Mouse (Mus musculus): Measurements from ENCODE around the gene Gdpd3. TPM values are rescaled to one million over a fixed set of nuclear protein-coding genes. Genes with fewer than 3 reads are reported as not detected.

Gdpd3 gene
- polyA plus RNA-seq, 1 experiment from 2014 or later = 1.3 TPM

DNA sequence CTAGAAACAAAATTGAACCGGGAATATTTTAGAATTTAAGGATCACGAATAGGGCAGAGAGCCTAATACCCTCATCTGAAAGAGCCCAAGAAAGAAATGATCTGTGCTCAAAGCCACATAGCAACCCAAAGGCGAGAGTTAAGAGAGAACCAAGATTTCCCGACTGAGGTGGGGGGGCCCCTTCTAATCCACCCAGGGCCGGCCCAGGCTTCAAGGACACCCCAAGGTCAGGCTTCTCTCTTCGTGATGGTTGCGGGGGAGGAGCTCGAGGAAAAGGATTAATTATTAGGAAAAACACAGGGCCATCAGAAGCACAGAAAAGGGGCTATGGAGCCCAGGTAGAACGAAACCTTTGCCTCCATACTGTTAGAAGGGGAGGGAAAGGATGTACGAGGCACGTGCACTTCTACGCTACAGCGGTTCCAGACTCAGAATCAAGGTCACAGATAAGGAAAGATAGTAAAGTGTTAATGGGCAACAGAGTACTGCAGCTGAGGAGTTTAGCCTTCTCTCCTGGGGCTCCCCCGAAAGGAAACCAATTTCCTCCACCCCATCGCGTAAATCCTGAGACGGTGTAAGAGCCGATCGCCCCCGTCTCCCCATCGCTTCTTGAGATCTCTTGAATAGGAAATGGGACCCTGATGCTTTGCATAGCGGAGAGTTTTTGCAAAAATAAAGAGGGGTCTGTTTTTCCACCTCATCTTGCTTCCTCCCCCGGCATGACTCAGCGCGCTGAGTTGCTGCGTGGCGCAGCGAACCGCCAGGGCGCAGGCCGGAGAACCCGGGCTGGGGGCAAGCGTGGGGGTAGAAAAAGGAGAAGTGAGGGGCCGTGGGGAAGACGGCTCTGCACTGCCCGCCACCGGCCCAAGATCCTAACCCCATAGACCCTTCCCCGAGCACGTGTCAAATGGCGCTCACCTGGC is 32.3 kb downstream of the Gdpd3 start:
- peak overlapping the region; percentile 84 for H3K27ac ChIP-seq (replicated peaks; ENCODE audit: low read depth, low read length)
- no peaks in the 10 kb centered on the region for H3K27me3 ChIP-seq (ENCODE audit: control insufficient read depth, insufficient read depth, low read length)
- ATAC-seq (replicated peaks; ENCODE audit: insufficient number of reproducible peaks, low FRiP score, low TSS enrichment, low read depth) (no peak), DNase-seq (ENCODE audit: low spot score) (peak; percentile 18)
- under 1% methylated on average over 40 of the region's 40 CpGs for WGBS
- peak overlapping the region; percentile 87 for H3K4me3 ChIP-seq (ENCODE audit: low read depth, low read length)
- H3K4me1 ChIP-seq (ENCODE audit: control insufficient read depth, insufficient read depth, low read length) = peaks cover 3% of the 10 kb centered on the region
- H3K4me2 ChIP-seq (ENCODE audit: low read depth, low read length) = peak overlapping the region; percentile 73
- H3K9ac ChIP-seq (replicated peaks; ENCODE audit: low read length) = peak overlapping the region; percentile 88
- no peaks in the 10 kb centered on the region for H3K9me3 ChIP-seq (replicated peaks; ENCODE audit: control insufficient read depth, low read length)
- H3K36me3 ChIP-seq (replicated peaks; ENCODE audit: control insufficient read depth, insufficient read depth, low read depth, low read length) = peaks cover 9% of the 10 kb centered on the region

DNA sequence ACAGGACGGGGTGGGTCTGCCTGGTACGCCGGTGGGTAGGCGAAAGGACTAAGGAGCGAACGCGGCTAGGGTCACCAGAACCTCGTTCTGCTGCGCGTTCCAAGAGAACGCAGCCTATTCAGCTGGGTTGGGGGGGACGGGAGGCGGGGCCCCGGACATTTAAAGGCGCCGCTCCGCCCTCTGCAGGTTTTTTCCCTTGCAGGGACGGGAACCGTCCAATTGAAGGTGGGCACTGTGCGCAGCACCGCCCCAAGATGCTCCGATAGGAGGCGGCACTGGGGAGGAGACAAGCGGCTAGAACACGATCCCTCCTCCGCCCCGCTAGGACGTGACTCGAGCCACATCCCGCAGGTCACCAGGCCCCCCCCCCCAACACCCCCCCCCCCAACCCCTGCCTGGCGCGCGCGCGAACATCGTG is 32.9 kb downstream of the Gdpd3 start:
- under 1% methylated on average over 30 of the region's 36 CpGs for WGBS
- Histone ChIP-seq H3K4me3 (ENCODE audit: low read depth, low read length) (peak overlapping the region; percentile 87), H3K27me3 (ENCODE audit: control insufficient read depth, insufficient read depth, low read length) (no peaks in the 10 kb centered on the region), H3K27ac (replicated peaks; ENCODE audit: low read depth, low read length) (peak overlapping the region; percentile 84), H3K4me2 (ENCODE audit: low read depth, low read length) (peak overlapping the region; percentile 73), H3K36me3 (replicated peaks; ENCODE audit: control insufficient read depth, insufficient read depth, low read depth, low read length) (peaks cover 9% of the 10 kb centered on the region), H3K9ac (replicated peaks; ENCODE audit: low read length) (peak overlapping the region; percentile 88), H3K9me3 (replicated peaks; ENCODE audit: control insufficient read depth, low read length) (no peaks in the 10 kb centered on the region), H3K4me1 (ENCODE audit: control insufficient read depth, insufficient read depth, low read length) (peaks cover 3% of the 10 kb centered on the region)
- ATAC-seq (replicated peaks; ENCODE audit: insufficient number of reproducible peaks, low FRiP score, low TSS enrichment, low read depth) (peak; percentile 95), DNase-seq (ENCODE audit: low spot score) (peak; percentile 98)

DNA sequence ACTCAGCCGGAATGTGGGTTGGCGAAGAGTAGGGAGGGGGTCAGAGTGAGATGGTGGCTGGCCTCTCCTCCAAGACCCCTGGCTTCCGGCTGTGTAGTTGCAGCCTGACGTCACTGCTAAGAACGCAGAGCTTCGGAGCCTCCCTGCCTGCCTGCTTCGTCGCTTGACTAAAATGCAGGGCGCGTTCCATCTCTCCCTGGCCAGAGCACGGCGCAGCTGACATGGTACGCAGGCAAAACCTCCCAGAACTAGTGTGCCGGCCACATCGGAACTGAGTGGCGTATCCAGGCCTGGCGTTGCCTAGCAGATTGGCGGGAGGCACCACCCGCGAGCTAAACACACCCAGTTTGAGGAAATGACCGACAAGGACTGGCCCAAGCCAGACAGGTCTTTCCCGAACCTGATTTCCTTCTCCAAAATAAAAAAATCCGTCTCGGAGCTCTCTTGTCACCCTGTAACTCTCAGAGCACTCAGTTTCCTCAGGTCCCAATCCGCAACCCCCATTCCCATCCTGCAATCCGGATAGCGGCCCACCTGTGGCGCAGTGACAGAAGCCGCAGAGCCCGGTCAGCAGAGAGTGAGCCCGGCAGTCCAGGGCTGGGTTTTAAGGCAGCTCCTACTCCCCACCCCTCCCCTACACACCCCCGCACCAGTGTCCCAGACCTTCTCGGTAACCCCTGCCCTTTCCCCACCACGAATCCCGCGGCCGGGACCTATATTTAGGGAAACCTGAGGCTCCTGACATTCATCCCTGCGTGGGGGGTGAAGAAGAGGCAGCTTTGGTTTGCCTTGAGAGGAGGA is 33.5 kb downstream of the Gdpd3 start:
- H3K9ac ChIP-seq (replicated peaks; ENCODE audit: low read length) = peak overlapping the region; percentile 65
- peaks cover 3% of the 10 kb centered on the region for H3K4me1 ChIP-seq (ENCODE audit: control insufficient read depth, insufficient read depth, low read length)
- H3K4me3 ChIP-seq (ENCODE audit: low read depth, low read length) = peak overlapping the region; percentile 87
- DNase-seq (ENCODE audit: low spot score) (no peak), ATAC-seq (replicated peaks; ENCODE audit: insufficient number of reproducible peaks, low FRiP score, low TSS enrichment, low read depth) (peak; percentile 82)
- no peaks in the 10 kb centered on the region for H3K27me3 ChIP-seq (ENCODE audit: control insufficient read depth, insufficient read depth, low read length)
- WGBS = under 1% methylated on average over 37 of the region's 38 CpGs
- no peaks in the 10 kb centered on the region for H3K9me3 ChIP-seq (replicated peaks; ENCODE audit: control insufficient read depth, low read length)
- peak overlapping the region; percentile 90 for H3K27ac ChIP-seq (replicated peaks; ENCODE audit: low read depth, low read length)
- H3K36me3 ChIP-seq (replicated peaks; ENCODE audit: control insufficient read depth, insufficient read depth, low read depth, low read length) = peaks cover 9% of the 10 kb centered on the region
- peak overlapping the region; percentile 73 for H3K4me2 ChIP-seq (ENCODE audit: low read depth, low read length)

DNA sequence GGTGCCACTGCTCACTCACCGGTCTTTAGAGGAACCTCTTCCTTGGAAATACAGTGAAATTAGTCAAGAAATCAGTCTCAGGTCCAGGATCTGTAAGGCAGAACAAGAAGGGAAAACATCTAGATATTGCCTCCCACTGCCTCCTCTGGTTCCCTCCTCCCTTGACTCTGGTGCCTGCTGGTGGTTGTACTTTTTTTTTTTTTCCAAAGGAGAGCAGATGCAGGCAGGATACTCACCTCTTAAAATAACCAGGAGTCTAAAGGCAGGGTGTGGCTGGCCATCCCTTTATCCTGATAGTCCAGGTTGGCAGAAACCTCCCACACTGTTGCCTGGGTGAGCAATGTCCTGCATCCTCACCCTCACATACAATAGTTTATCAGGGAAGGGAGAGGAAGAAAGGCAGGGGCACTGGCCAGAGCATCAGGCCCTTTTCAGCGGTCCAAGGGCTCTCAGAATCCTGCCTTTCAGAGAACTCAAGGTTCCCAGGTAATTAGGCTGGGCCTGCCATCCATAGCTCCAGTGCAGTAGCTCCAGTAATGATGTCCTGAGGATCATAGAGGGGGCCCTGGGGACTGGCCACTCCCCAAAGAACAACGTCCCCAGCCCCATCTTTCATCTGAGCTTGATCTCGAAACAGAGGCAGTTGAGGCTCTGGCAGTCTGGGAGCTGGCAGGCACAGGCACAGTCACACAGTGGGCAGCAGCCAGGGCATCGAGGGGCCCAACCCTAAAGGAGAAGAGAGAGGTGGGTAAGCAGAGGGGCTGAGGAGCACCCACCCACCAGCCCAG is 34.3 kb downstream of the Gdpd3 start:
- Histone ChIP-seq H3K9ac (replicated peaks; ENCODE audit: low read length) (peak overlapping the region; percentile 65), H3K4me2 (ENCODE audit: low read depth, low read length) (peak overlapping the region; percentile 73), H3K4me3 (ENCODE audit: low read depth, low read length) (peak overlapping the region; percentile 87; the same call in 1 of the 2 replicates), H3K27me3 (ENCODE audit: control insufficient read depth, insufficient read depth, low read length) (no peaks in the 10 kb centered on the region), H3K4me1 (ENCODE audit: control insufficient read depth, insufficient read depth, low read length) (peaks cover 3% of the 10 kb centered on the region), H3K36me3 (replicated peaks; ENCODE audit: control insufficient read depth, insufficient read depth, low read depth, low read length) (peaks cover 8% of the 10 kb centered on the region), H3K27ac (replicated peaks; ENCODE audit: low read depth, low read length) (peak overlapping the region; percentile 90; the same call in 1 of the 2 replicates), H3K9me3 (replicated peaks; ENCODE audit: control insufficient read depth, low read length) (no peaks in the 10 kb centered on the region)
- ATAC-seq (replicated peaks; ENCODE audit: insufficient number of reproducible peaks, low FRiP score, low TSS enrichment, low read depth) (no peak), DNase-seq (ENCODE audit: low spot score) (no peak)
- 56% methylated on average over 5 of the region's 5 CpGs for WGBS

DNA sequence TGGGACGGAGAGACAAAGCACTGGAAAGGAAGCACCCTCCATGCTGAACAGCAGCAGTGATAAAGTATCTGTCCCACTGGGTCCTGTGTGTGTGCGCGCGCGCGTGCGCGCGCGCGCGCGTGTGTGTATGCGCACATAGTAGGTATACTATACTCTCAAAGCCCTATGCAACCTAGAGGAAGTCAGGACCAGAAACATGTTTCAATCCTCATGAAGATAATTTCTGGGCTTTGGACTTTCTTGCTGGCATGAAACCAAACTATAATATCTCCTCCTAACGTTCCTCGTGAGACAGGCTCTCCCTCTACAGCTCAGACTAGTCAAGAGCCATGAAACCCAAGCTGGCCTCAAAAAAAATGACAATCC is 34.9 kb downstream of the Gdpd3 start:
- no peak overlapping the region for H3K4me2 ChIP-seq (ENCODE audit: low read depth, low read length)
- no peak overlapping the region for H3K27ac ChIP-seq (replicated peaks; ENCODE audit: low read depth, low read length)
- 95% methylated on average over 16 of the region's 16 CpGs for WGBS

DNA sequence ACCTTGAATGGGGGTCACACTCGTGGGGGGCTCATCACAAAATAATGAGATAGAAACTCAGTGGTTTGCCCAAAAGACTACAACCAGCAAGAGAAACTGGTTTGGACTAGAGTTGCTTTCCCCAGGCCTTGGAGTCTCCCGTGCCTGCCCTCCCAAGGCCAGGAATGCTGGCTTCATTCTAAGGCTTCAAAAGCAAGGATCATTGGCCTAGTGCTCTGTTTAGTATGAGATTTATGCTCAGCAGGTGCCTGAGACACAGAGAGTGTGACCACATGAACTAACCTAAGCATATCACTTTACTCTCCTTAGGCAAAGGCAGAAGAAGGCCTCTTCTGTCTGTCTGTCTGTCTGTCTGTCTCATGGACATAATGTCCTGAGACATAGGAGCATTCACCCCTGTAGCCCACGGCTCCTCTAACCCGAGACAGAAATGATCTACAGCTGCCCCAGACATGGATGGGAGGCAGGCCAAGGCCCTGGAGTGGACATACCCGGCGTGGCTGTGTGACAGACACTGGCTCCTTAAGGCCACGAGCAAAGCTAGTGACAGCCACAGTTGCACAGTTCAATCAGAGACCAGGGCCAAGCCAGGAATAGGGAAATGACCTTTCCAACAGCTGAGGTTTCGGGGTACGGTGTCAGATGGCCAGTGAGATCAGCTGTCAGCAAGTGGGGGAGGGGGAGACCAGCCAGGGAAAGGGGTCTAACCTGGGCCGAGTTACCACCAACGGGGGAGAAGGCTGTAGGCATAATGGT is 36.2 kb downstream of the Gdpd3 start:
- no peak overlapping the region for H3K4me3 ChIP-seq (ENCODE audit: low read depth, low read length)

More for the DNA sequence above, 34.9 kb downstream of the Gdpd3 start:
- no peaks in the 10 kb centered on the region for H3K9me3 ChIP-seq (replicated peaks; ENCODE audit: control insufficient read depth, low read length)
- H3K36me3 ChIP-seq (replicated peaks; ENCODE audit: control insufficient read depth, insufficient read depth, low read depth, low read length) = peaks cover 6% of the 10 kb centered on the region
- no peak overlapping the region for H3K4me3 ChIP-seq (ENCODE audit: low read depth, low read length)
- DNase-seq (ENCODE audit: low spot score) = no peak
- H3K9ac ChIP-seq (replicated peaks; ENCODE audit: low read length) = peak overlapping the region; percentile 25
- peaks cover 3% of the 10 kb centered on the region for H3K4me1 ChIP-seq (ENCODE audit: control insufficient read depth, insufficient read depth, low read length)
- no peaks in the 10 kb centered on the region for H3K27me3 ChIP-seq (ENCODE audit: control insufficient read depth, insufficient read depth, low read length)
- no peak for ATAC-seq (replicated peaks; ENCODE audit: insufficient number of reproducible peaks, low FRiP score, low TSS enrichment, low read depth)

DNA sequence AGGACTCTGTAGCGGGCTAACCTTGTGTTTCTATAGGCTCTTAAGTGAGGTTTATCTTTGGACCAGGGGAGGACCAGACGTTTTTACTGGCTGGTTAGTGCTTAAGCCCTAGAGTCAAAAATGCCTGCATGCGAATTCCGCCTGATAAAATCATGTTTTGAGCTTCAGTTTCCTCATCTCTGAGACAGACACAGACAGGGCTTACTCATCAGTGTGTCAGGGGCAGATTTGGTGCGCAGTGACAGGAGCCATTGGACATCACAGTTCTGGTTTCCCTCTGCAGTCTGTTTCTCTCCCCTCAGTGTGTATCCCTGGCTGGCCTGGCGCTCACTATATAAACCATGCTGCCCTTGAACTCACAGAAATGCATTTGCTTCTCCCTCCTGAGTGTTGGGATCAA is 37.0 kb downstream of the Gdpd3 start:
- no peaks in the 10 kb centered on the region for H3K36me3 ChIP-seq (replicated peaks; ENCODE audit: control insufficient read depth, insufficient read depth, low read depth, low read length)
- no peak overlapping the region for H3K27ac ChIP-seq (replicated peaks; ENCODE audit: low read depth, low read length)
- no peaks in the 10 kb centered on the region for H3K27me3 ChIP-seq (ENCODE audit: control insufficient read depth, insufficient read depth, low read length)
- H3K4me1 ChIP-seq (ENCODE audit: control insufficient read depth, insufficient read depth, low read length) = peaks cover 2% of the 10 kb centered on the region; the same call in 1 of the 2 replicates
- WGBS = 86% methylated on average over 6 of the region's 6 CpGs
- H3K4me3 ChIP-seq (ENCODE audit: low read depth, low read length) = no peak overlapping the region
- H3K9ac ChIP-seq (replicated peaks; ENCODE audit: low read length) = no peak overlapping the region
- DNase-seq (ENCODE audit: low spot score) (no peak), ATAC-seq (replicated peaks; ENCODE audit: insufficient number of reproducible peaks, low FRiP score, low TSS enrichment, low read depth) (no peak)
- no peak overlapping the region for H3K4me2 ChIP-seq (ENCODE audit: low read depth, low read length)
- H3K9me3 ChIP-seq (replicated peaks; ENCODE audit: control insufficient read depth, low read length) = no peaks in the 10 kb centered on the region

More for the DNA sequence above, 36.2 kb downstream of the Gdpd3 start:
- no peak overlapping the region for H3K9ac ChIP-seq (replicated peaks; ENCODE audit: low read length)
- ATAC-seq (replicated peaks; ENCODE audit: insufficient number of reproducible peaks, low FRiP score, low TSS enrichment, low read depth) = no peak
- H3K27ac ChIP-seq (replicated peaks; ENCODE audit: low read depth, low read length) = no peak overlapping the region
- H3K36me3 ChIP-seq (replicated peaks; ENCODE audit: control insufficient read depth, insufficient read depth, low read depth, low read length) = no peaks in the 10 kb centered on the region
- no peak for DNase-seq (ENCODE audit: low spot score)
- peaks cover 2% of the 10 kb centered on the region for H3K4me1 ChIP-seq (ENCODE audit: control insufficient read depth, insufficient read depth, low read length)
- no peaks in the 10 kb centered on the region for H3K9me3 ChIP-seq (replicated peaks; ENCODE audit: control insufficient read depth, low read length)
- H3K27me3 ChIP-seq (ENCODE audit: control insufficient read depth, insufficient read depth, low read length) = no peaks in the 10 kb centered on the region
- no peak overlapping the region for H3K4me2 ChIP-seq (ENCODE audit: low read depth, low read length)
- WGBS = 83% methylated on average over 11 of the region's 11 CpGs
